Mouse (Mus musculus): ENCODE measurements at regions not wholly inside any gene's neighbourhood (a gene's known extent, or its start where the extent isn't known, plus 50 kb on each side); places are given as distances from the start of the nearest gene placed in this dataset.

DNA sequence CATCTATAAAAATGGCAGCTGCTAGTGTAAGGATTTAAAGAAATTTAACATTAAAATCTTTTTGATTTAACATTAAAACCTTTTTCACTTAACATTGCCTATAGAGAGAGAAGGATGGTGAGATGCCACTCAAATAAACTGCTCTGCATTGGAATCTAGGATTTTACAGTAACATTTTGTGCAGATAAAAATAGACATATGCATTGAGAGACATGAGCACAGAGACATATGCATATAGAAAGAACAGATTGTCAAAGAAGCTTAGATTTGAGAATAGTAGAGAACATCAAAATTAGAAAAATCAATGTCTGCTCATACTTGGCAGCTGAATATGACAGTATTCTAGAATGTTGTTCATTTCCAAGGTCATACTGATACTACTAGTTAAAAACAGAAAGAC, 220.2 kb downstream of the Arap2 start:
- Histone ChIP-seq H3K27me3 (replicated peaks) (no peaks in the 10 kb centered on the region), H3K27ac (no peak overlapping the region), H3K9me3 (replicated peaks) (no peaks in the 10 kb centered on the region), H3K9ac (no peak overlapping the region), H3K36me3 (no peaks in the 10 kb centered on the region), H3K4me1 (no peaks in the 10 kb centered on the region), H3K4me3 (no peak overlapping the region), H3K4me2 (no peak overlapping the region)
- ATAC-seq: no peak

- no peak overlapping the region for H3K27ac ChIP-seq
- no peak overlapping the region for H3K4me3 ChIP-seq
- 75% methylated on average over 2 of the region's 2 CpGs for WGBS (ENCODE audit: insufficient replicate concordance)
- no peak for ATAC-seq
- H3K36me3 ChIP-seq: no peaks in the 10 kb centered on the region
- H3K9ac ChIP-seq: no peak overlapping the region
- no peak overlapping the region for H3K4me2 ChIP-seq
- no peaks in the 10 kb centered on the region for H3K4me1 ChIP-seq
- H3K27me3 ChIP-seq (replicated peaks): no peaks in the 10 kb centered on the region
- H3K9me3 ChIP-seq (replicated peaks): no peaks in the 10 kb centered on the region
These were observed 226.7 kb downstream of the Arap2 start for GRCm38 (mm10) chr5:62539304-62539703.

GRCm38 (mm10) chr5:62511827-62512226, 254.1 kb downstream of the Arap2 start:
- H3K9ac ChIP-seq: no peak overlapping the region
- H3K27me3 ChIP-seq (replicated peaks): no peaks in the 10 kb centered on the region
- H3K4me1 ChIP-seq: no peaks in the 10 kb centered on the region
- no peak for ATAC-seq
- H3K4me2 ChIP-seq: no peak overlapping the region
- no peaks in the 10 kb centered on the region for H3K9me3 ChIP-seq (replicated peaks)
- H3K4me3 ChIP-seq: no peak overlapping the region
- H3K27ac ChIP-seq: no peak overlapping the region
- 33% methylated on average over 1 of the region's 1 CpGs for WGBS (ENCODE audit: insufficient replicate concordance)
- no peaks in the 10 kb centered on the region for H3K36me3 ChIP-seq

GRCm38 (mm10) chr5:62483521-62483920, 282.4 kb downstream of the Arap2 start:
- H3K9ac ChIP-seq: no peak overlapping the region
- 25% methylated on average over 5 of the region's 5 CpGs for WGBS (ENCODE audit: insufficient replicate concordance)
- H3K4me2 ChIP-seq: no peak overlapping the region
- H3K4me1 ChIP-seq: no peaks in the 10 kb centered on the region
- no peaks in the 10 kb centered on the region for H3K9me3 ChIP-seq (replicated peaks)
- H3K27me3 ChIP-seq (replicated peaks): no peaks in the 10 kb centered on the region
- H3K4me3 ChIP-seq: no peak overlapping the region
- H3K36me3 ChIP-seq: no peaks in the 10 kb centered on the region
- no peak overlapping the region for H3K27ac ChIP-seq
- no peak for ATAC-seq

DNA sequence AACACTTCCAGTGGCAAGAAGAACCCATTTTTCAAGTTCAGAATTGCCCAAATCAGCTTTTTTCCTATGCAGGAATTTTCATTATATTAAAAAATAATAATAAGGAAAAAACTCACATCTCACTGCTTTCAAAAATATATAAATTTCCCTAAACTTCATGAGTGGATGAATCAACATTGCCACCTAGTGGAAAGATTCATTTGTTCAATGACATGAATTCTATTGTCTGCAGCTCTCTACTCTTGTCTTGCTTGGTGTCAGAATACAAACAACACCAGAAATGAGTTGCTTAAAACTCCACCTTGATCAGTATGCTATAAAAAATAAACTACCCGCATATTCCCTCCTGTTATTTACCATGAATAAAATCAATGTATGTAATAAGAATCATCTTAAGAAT, 285.0 kb downstream of the Arap2 start:
- H3K4me1 ChIP-seq: no peaks in the 10 kb centered on the region
- ATAC-seq: no peak
- H3K36me3 ChIP-seq: no peaks in the 10 kb centered on the region
- 26% methylated on average over 1 of the region's 1 CpGs for WGBS (ENCODE audit: insufficient replicate concordance)
- no peaks in the 10 kb centered on the region for H3K9me3 ChIP-seq (replicated peaks)
- no peak overlapping the region for H3K9ac ChIP-seq
- no peaks in the 10 kb centered on the region for H3K27me3 ChIP-seq (replicated peaks)
- H3K27ac ChIP-seq: no peak overlapping the region
- no peak overlapping the region for H3K4me2 ChIP-seq
- H3K4me3 ChIP-seq: no peak overlapping the region

DNA sequence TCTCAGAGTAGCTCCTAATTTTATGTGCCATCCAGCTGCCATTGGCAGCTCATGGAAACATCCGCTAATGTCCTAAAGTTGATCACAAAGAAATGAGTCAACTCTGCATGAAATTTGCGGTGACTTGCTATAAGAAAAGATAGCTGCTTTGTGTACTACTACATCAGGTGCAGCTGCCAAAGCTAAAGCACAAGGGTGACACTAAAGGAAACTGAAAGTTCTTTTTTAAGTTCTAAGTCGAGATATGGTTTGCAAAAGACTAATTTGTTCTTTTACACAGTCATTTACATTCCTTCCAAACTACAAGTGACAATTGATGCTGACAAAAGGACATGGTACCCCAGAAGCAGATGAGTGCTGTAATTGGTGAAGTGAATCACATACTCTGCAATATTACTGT, 292.5 kb downstream of the Arap2 start:
- H3K9me3 ChIP-seq (replicated peaks): no peaks in the 10 kb centered on the region

DNA sequence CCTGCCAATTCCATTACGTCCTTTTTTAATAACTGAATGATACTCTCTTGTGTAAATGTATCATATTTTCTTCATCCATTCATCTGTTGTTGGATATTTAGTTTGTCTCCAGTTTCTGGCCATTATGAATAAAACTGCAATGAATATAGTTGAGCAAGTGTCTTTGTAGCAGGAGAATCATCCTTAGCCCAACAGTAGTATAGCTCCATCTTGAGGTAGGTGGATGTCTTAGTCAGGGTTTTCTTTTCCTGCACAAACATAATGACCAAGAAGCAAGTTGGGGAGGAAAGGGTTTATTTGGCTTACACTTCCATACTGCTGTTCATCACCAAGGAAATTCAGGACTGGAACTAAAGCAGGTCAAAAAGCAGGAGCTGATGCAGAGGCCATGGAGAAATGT, 299.2 kb downstream of the Arap2 start:
- Histone ChIP-seq H3K9ac (no peak overlapping the region), H3K36me3 (no peaks in the 10 kb centered on the region), H3K27ac (no peak overlapping the region), H3K27me3 (replicated peaks) (no peaks in the 10 kb centered on the region), H3K4me3 (no peak overlapping the region), H3K4me2 (no peak overlapping the region), H3K9me3 (replicated peaks) (no peaks in the 10 kb centered on the region), H3K4me1 (no peaks in the 10 kb centered on the region)
- ATAC-seq: no peak
- 54% methylated on average over 1 of the region's 1 CpGs for WGBS (ENCODE audit: insufficient replicate concordance)

More for the DNA sequence above, 292.5 kb downstream of the Arap2 start:
- no peak overlapping the region for H3K4me2 ChIP-seq
- no peaks in the 10 kb centered on the region for H3K27me3 ChIP-seq (replicated peaks)
- H3K4me1 ChIP-seq: no peaks in the 10 kb centered on the region
- H3K36me3 ChIP-seq: no peaks in the 10 kb centered on the region
- H3K9ac ChIP-seq: no peak overlapping the region
- 59% methylated on average over 3 of the region's 3 CpGs for WGBS (ENCODE audit: insufficient replicate concordance)
- no peak overlapping the region for H3K27ac ChIP-seq
- ATAC-seq: no peak
- no peak overlapping the region for H3K4me3 ChIP-seq

DNA sequence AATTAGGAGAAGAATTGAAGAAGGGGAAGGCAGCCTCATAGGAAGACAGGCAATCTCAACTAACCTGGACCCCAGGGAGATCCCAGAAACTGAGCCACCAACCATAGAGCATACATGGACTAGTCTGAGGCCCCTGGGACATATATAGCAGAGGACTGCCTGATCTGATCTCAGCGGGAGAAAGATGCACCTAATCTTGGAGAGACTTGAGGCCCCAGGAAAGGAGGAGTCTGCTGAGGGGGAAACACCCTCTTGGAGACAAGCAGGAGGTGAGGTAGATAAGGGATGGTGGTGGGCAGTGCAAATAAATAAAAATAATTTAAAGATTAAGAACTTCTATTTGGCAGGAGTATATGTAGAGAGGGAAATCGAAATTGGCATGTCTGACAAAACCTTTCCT, 303.4 kb downstream of the Arap2 start:
- H3K4me2 ChIP-seq: no peak overlapping the region
- H3K4me1 ChIP-seq: no peaks in the 10 kb centered on the region
- peak; percentile 63 for ATAC-seq
- no peak overlapping the region for H3K27ac ChIP-seq
- H3K9me3 ChIP-seq (replicated peaks): no peaks in the 10 kb centered on the region
- no peak overlapping the region for H3K9ac ChIP-seq
- H3K36me3 ChIP-seq: no peaks in the 10 kb centered on the region
- H3K27me3 ChIP-seq (replicated peaks): no peaks in the 10 kb centered on the region
- 37% methylated on average over 2 of the region's 2 CpGs for WGBS (ENCODE audit: insufficient replicate concordance)
- no peak overlapping the region for H3K4me3 ChIP-seq
